Mouse (Mus musculus) retina, adult 2 months (tissue): Measurements from ENCODE around the gene Olfr1031.
"Not testable (repeated sequence)": the region's sequence is repeated elsewhere in the genome, so short reads cannot be mapped to it uniquely, and the experiment has no call there.

Experiments
- DNase-seq: peaks from one replicate; pipeline ENCODE4 v3.0.0-alpha.2; 2012; ENCODE audit warnings: low read depth, low spot score

Gene Olfr1031

DNA sequence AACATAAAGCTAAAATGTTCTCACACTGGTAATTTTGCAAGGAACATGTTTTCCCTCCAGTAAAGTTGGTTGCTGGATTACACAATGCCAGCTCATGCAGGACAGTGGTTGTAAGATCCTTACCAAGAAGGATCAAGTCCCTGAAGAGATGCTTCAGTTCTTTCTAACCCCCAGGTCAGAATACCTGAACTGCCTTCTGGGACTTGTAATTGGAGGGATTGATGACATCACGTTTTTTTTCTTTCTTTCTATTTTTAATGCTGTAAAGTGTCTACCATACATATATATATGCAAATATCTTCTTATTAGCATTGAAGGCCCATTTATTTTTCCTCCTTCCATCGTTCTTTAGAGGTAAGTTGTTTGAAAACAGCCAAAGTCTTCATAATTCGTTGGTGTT is at the start of gene Olfr1031:
Gene Olfr1031, plus strand, starts transcription at position 301 of the 400 bp plus-strand sequence.
- DNase-seq: no peak

GRCm38 (mm10) chr2:85950137-85950536 is 40.0 kb upstream of the Olfr1031 start, which contains the start of gene Olfr1028:
TSS of gene Olfr1028 (plus strand) at chr2:85950437.
- no peak for DNase-seq

DNA sequence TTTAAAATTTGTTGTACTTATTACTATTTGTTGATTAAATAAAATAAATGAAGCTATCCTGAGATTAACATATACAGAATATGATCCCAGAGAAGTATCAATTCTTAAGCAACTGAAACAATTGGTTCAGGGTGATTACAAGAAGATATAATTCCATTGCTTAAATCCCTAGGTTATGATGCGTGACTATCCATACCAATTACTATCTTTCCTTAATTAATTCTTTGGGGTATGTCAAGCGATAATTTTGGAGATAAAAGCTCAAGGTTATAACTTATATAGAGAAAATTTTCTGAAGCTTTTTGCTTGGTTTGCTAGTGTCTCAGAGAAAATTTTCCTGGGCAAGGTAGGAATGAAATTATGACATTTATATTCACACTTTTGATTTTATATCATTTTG is 16.5 kb upstream of the Olfr1031 start, which contains the start of gene Olfr1029:
Gene Olfr1029, plus strand, starts transcription at position 301 of the 400 bp plus-strand sequence.
- no peak for DNase-seq

GRCm38 (mm10) chr2:85978976-85979375 is 11.1 kb upstream of the Olfr1031 start, which contains the start of gene Olfr1030:
TSS of gene Olfr1030 (plus strand) at chr2:85979276.
- DNase-seq: no peak

GRCm38 (mm10) chr2:86005240-86005639 is 15.1 kb downstream of the Olfr1031 start, which contains the start of gene Olfr1032:
TSS of gene Olfr1032 (plus strand) at chr2:86005540.
- DNase-seq: no peak

GRCm38 (mm10) chr2:86020406-86020805 is 30.3 kb downstream of the Olfr1031 start, which contains the start of gene Olfr1033:
TSS of gene Olfr1033 (plus strand) at chr2:86020633.
- not testable (repeated sequence) for DNase-seq

GRCm38 (mm10) chr2:86021518-86021917 is 31.4 kb downstream of the Olfr1031 start:
- not testable (repeated sequence) for DNase-seq
